Mouse (Mus musculus): ENCODE data around the gene Zc3h12d. TPM values are rescaled to one million over a fixed set of nuclear protein-coding genes. Genes with fewer than 3 reads are reported as not detected.

The Zc3h12d gene
- polyA plus RNA-seq, 1 experiment from 2014 or later, result 0.14 TPM

- Histone ChIP-seq H3K4me3 (ENCODE audit: control insufficient read depth in 1 of 2, insufficient read depth in 1 of 2, low read depth in 1 of 2, low read length in 2 of 2) (no peak overlapping the region), H3K4me2 (ENCODE audit: low read length) (no peak overlapping the region), H3K27ac (replicated peaks in 1 of 2; ENCODE audit: control insufficient read depth in 1 of 2, insufficient read depth in 1 of 2, low read depth in 2 of 2, low read length in 2 of 2) (no peak overlapping the region), H3K9ac (ENCODE audit: low read length) (no peak overlapping the region), H3K36me3 (ENCODE audit: control insufficient read depth, insufficient read depth, low read length) (no peaks in the 10 kb centered on the region), H3K27me3 (ENCODE audit: control insufficient read depth, insufficient read depth, low read length) (peaks cover 12% of the 10 kb centered on the region), H3K4me1 (ENCODE audit: control insufficient read depth in 2 of 2, insufficient read depth in 2 of 2, low read length in 2 of 2) (peaks cover 4% of the 10 kb centered on the region in 2 experiments; a peak in 3 of 4 replicates), H3K9me3 (ENCODE audit: control insufficient read depth, low read length) (no peaks in the 10 kb centered on the region)
- 70% methylated on average over 6 of the region's 6 CpGs for WGBS
- no peak for ATAC-seq (ENCODE audit: insufficient number of reproducible peaks, insufficient read depth, low FRiP score, low read depth)
These were observed 31.9 kb downstream of the Zc3h12d start for GRCm38 (mm10) chr10:7864184-7864583.

- Histone ChIP-seq H3K27me3 (ENCODE audit: control insufficient read depth, insufficient read depth, low read length) (peaks cover 15% of the 10 kb centered on the region), H3K4me3 (ENCODE audit: control insufficient read depth in 1 of 2, insufficient read depth in 1 of 2, low read depth in 1 of 2, low read length in 2 of 2) (no peak overlapping the region), H3K27ac (replicated peaks in 1 of 2; ENCODE audit: control insufficient read depth in 1 of 2, insufficient read depth in 1 of 2, low read depth in 2 of 2, low read length in 2 of 2) (no peak overlapping the region), H3K9me3 (ENCODE audit: control insufficient read depth, low read length) (no peaks in the 10 kb centered on the region), H3K36me3 (ENCODE audit: control insufficient read depth, insufficient read depth, low read length) (no peaks in the 10 kb centered on the region), H3K4me1 (ENCODE audit: control insufficient read depth in 2 of 2, insufficient read depth in 2 of 2, low read length in 2 of 2) (peaks cover 4% of the 10 kb centered on the region in 2 experiments; a peak in 3 of 4 replicates), H3K9ac (ENCODE audit: low read length) (no peak overlapping the region), H3K4me2 (ENCODE audit: low read length) (no peak overlapping the region)
- 77% methylated on average over 3 of the region's 3 CpGs for WGBS
- ATAC-seq (ENCODE audit: insufficient number of reproducible peaks, insufficient read depth, low FRiP score, low read depth), result no peak
These were observed 32.5 kb downstream of the Zc3h12d start for GRCm38 (mm10) chr10:7864806-7865205.

- H3K4me1 ChIP-seq (ENCODE audit: control insufficient read depth in 2 of 2, insufficient read depth in 2 of 2, low read length in 2 of 2), result peaks cover 4 to 10% of the 10 kb centered on the region in 2 experiments
- 16% methylated on average over 50 of the region's 50 CpGs for WGBS
These were observed 34.7 kb downstream of the Zc3h12d start for GRCm38 (mm10) chr10:7866762-7867665.

GRCm38 (mm10) chr10:7867666-7868030 lies 35.4 kb downstream of the Zc3h12d start:
- Histone ChIP-seq H3K27ac (replicated peaks in 1 of 2; ENCODE audit: control insufficient read depth in 1 of 2, insufficient read depth in 1 of 2, low read depth in 2 of 2, low read length in 2 of 2) (no peak overlapping the region), H3K9ac (ENCODE audit: low read length) (peak overlapping the region; percentile 51), H3K4me3 (ENCODE audit: control insufficient read depth in 1 of 2, insufficient read depth in 1 of 2, low read depth in 1 of 2, low read length in 2 of 2) (peak overlapping the region; percentile 41 to 47), H3K4me1 (ENCODE audit: control insufficient read depth in 2 of 2, insufficient read depth in 2 of 2, low read length in 2 of 2) (peaks cover 4 to 10% of the 10 kb centered on the region in 2 experiments), H3K36me3 (ENCODE audit: control insufficient read depth, insufficient read depth, low read length) (no peaks in the 10 kb centered on the region), H3K9me3 (ENCODE audit: control insufficient read depth, low read length) (no peaks in the 10 kb centered on the region), H3K27me3 (ENCODE audit: control insufficient read depth, insufficient read depth, low read length) (peaks cover 15% of the 10 kb centered on the region), H3K4me2 (ENCODE audit: low read length) (peak overlapping the region; percentile 76)
- 14% methylated on average over 21 of the region's 21 CpGs for WGBS
- ATAC-seq (ENCODE audit: insufficient number of reproducible peaks, insufficient read depth, low FRiP score, low read depth), result no peak

More at GRCm38 (mm10) chr10:7866762-7867665, 34.7 kb downstream of the Zc3h12d start:
- H3K36me3 ChIP-seq (ENCODE audit: control insufficient read depth, insufficient read depth, low read length), result no peaks in the 10 kb centered on the region
- no peak for ATAC-seq (ENCODE audit: insufficient number of reproducible peaks, insufficient read depth, low FRiP score, low read depth)
- peaks cover 15% of the 10 kb centered on the region for H3K27me3 ChIP-seq (ENCODE audit: control insufficient read depth, insufficient read depth, low read length)
- peak overlapping the region; percentile 76 for H3K4me2 ChIP-seq (ENCODE audit: low read length)
- H3K9ac ChIP-seq (ENCODE audit: low read length), result peak overlapping the region; percentile 51
- peak overlapping the region; percentile 41 to 47 for H3K4me3 ChIP-seq (ENCODE audit: control insufficient read depth in 1 of 2, insufficient read depth in 1 of 2, low read depth in 1 of 2, low read length in 2 of 2)
- H3K27ac ChIP-seq (replicated peaks in 1 of 2; ENCODE audit: control insufficient read depth in 1 of 2, insufficient read depth in 1 of 2, low read depth in 2 of 2, low read length in 2 of 2), result no peak overlapping the region
- H3K9me3 ChIP-seq (ENCODE audit: control insufficient read depth, low read length), result no peaks in the 10 kb centered on the region

- H3K9ac ChIP-seq (ENCODE audit: low read length), result no peak overlapping the region
- ATAC-seq (ENCODE audit: insufficient number of reproducible peaks, insufficient read depth, low FRiP score, low read depth), result no peak
- 59% methylated on average over 8 of the region's 8 CpGs for WGBS
- no peaks in the 10 kb centered on the region for H3K36me3 ChIP-seq (ENCODE audit: control insufficient read depth, insufficient read depth, low read length)
- H3K9me3 ChIP-seq (ENCODE audit: control insufficient read depth, low read length), result no peaks in the 10 kb centered on the region
- H3K4me1 ChIP-seq (ENCODE audit: control insufficient read depth in 2 of 2, insufficient read depth in 2 of 2, low read length in 2 of 2), result peaks cover 8 to 10% of the 10 kb centered on the region in 2 experiments
- H3K27me3 ChIP-seq (ENCODE audit: control insufficient read depth, insufficient read depth, low read length), result peaks cover 15% of the 10 kb centered on the region
- no peak overlapping the region for H3K4me2 ChIP-seq (ENCODE audit: low read length)
- H3K27ac ChIP-seq (replicated peaks in 1 of 2; ENCODE audit: control insufficient read depth in 1 of 2, insufficient read depth in 1 of 2, low read depth in 2 of 2, low read length in 2 of 2), result no peak overlapping the region
- H3K4me3 ChIP-seq (ENCODE audit: control insufficient read depth in 1 of 2, insufficient read depth in 1 of 2, low read depth in 1 of 2, low read length in 2 of 2), result no peak overlapping the region
These were observed 37.5 kb downstream of the Zc3h12d start for GRCm38 (mm10) chr10:7869746-7870145.

- Histone ChIP-seq H3K4me2 (ENCODE audit: low read length) (no peak overlapping the region), H3K9me3 (ENCODE audit: control insufficient read depth, low read length) (no peaks in the 10 kb centered on the region), H3K27ac (replicated peaks in 1 of 2; ENCODE audit: control insufficient read depth in 1 of 2, insufficient read depth in 1 of 2, low read depth in 2 of 2, low read length in 2 of 2) (no peak overlapping the region), H3K36me3 (ENCODE audit: control insufficient read depth, insufficient read depth, low read length) (no peaks in the 10 kb centered on the region), H3K4me1 (ENCODE audit: control insufficient read depth in 2 of 2, insufficient read depth in 2 of 2, low read length in 2 of 2) (peaks cover 8 to 10% of the 10 kb centered on the region in 2 experiments), H3K27me3 (ENCODE audit: control insufficient read depth, insufficient read depth, low read length) (peaks cover 15% of the 10 kb centered on the region), H3K4me3 (ENCODE audit: control insufficient read depth in 1 of 2, insufficient read depth in 1 of 2, low read depth in 1 of 2, low read length in 2 of 2) (no peak overlapping the region), H3K9ac (ENCODE audit: low read length) (no peak overlapping the region)
- ATAC-seq (ENCODE audit: insufficient number of reproducible peaks, insufficient read depth, low FRiP score, low read depth), result no peak
- 62% methylated on average over 11 of the region's 11 CpGs for WGBS
These were observed 38.5 kb downstream of the Zc3h12d start for GRCm38 (mm10) chr10:7870571-7871315.

GRCm38 (mm10) chr10:7871381-7872020 lies 39.2 kb downstream of the Zc3h12d start:
- H3K4me2 ChIP-seq (ENCODE audit: low read length), result no peak overlapping the region
- ATAC-seq (ENCODE audit: insufficient number of reproducible peaks, insufficient read depth, low FRiP score, low read depth), result no peak
- no peak overlapping the region for H3K27ac ChIP-seq (replicated peaks in 1 of 2; ENCODE audit: control insufficient read depth in 1 of 2, insufficient read depth in 1 of 2, low read depth in 2 of 2, low read length in 2 of 2)
- no peaks in the 10 kb centered on the region for H3K9me3 ChIP-seq (ENCODE audit: control insufficient read depth, low read length)
- H3K36me3 ChIP-seq (ENCODE audit: control insufficient read depth, insufficient read depth, low read length), result no peaks in the 10 kb centered on the region
- WGBS, result 84% methylated on average over 5 of the region's 5 CpGs
- peaks cover 8 to 10% of the 10 kb centered on the region in 2 experiments for H3K4me1 ChIP-seq (ENCODE audit: control insufficient read depth in 2 of 2, insufficient read depth in 2 of 2, low read length in 2 of 2)
- H3K27me3 ChIP-seq (ENCODE audit: control insufficient read depth, insufficient read depth, low read length), result peaks cover 14% of the 10 kb centered on the region
- no peak overlapping the region for H3K4me3 ChIP-seq (ENCODE audit: control insufficient read depth in 1 of 2, insufficient read depth in 1 of 2, low read depth in 1 of 2, low read length in 2 of 2)
- H3K9ac ChIP-seq (ENCODE audit: low read length), result no peak overlapping the region
